In genomic region chr11:75194121-75194849, GRCm38 (mm10) we compare ENCODE assay signal across 7 mouse cellular contexts. TPM values are rescaled to one million over a fixed set of nuclear protein-coding genes. Genes with fewer than 3 reads are reported as not detected.
DNase-seq lines count a peak whose midpoint lies in the region; ATAC-seq and TF ChIP-seq lines count a peak whose summit lies in the region.

No protein-coding gene starts in this region.

- peaks cover 66% of the 10 kb centered on the region for H3K27me3 ChIP-seq in megakaryocyte, embryonic 14.5 days (replicated peaks)
- peaks cover 60% of the 10 kb centered on the region for H3K27me3 ChIP-seq in limb, embryonic 15.5 days
- H3K27me3 ChIP-seq in stomach, embryonic 14.5 days (ENCODE audit: control insufficient read depth, insufficient read depth, low read length) = peaks cover 29% of the 10 kb centered on the region

- H3K4me1 ChIP-seq in megakaryocyte, embryonic 14.5 days = peaks cover 95% of the 10 kb centered on the region
- H3K4me1 ChIP-seq in cortical plate, adult 2 months (ENCODE audit: control insufficient read depth, insufficient read depth, low read length) = peaks cover 4% of the 10 kb centered on the region; the same call in 1 of the 2 replicates
- H3K4me1 ChIP-seq in limb, embryonic 15.5 days = peaks cover 40% of the 10 kb centered on the region
- H3K4me1 ChIP-seq in stomach, embryonic 14.5 days (ENCODE audit: control insufficient read depth, insufficient read depth, low read length) = peaks cover 24% of the 10 kb centered on the region

- peak overlapping the region; percentile 72; the same call in 1 of the 2 replicates for H3K27ac ChIP-seq in cortical plate, adult 2 months (ENCODE audit: insufficient read depth, low read length)
- no peak overlapping the region for H3K27ac ChIP-seq in limb, embryonic 15.5 days
- no peak overlapping the region for H3K27ac ChIP-seq in stomach, embryonic 14.5 days (ENCODE audit: low read length)

- intact Hi-C loops in heart, postnatal 10 days (cut with DNase I) = loop anchor here (2.0 to 5.0 kb wide), 2 partner anchors 37 to 208 kb away; no protein-coding TSS in a partner anchor

- peak overlapping the region; percentile 46; the same call in 1 of the 2 replicates for H3K9ac ChIP-seq in limb, embryonic 15.5 days
- H3K9ac ChIP-seq in stomach, embryonic 14.5 days (replicated peaks; ENCODE audit: low read depth, low read length) = no peak overlapping the region; the same call in 1 of the 2 replicates

- DNase-seq in heart, postnatal 10 days = peak; percentile 57 to 63
- DNase-seq in right cerebral cortex, postnatal 36 days (ENCODE audit: low spot score in 2 of 2) = no peak

- WGBS in limb, embryonic 15.5 days = 1% methylated on average over 52 of the region's 52 CpGs
- under 1% methylated on average over 52 of the region's 52 CpGs for WGBS in stomach, embryonic 14.5 days

- TF ChIP-seq POLR2A in cortical plate, adult 2 months (IDR thresholded peaks at IDR 0.05; ENCODE audit: extremely low read depth, insufficient read depth, low read length) = no peak

- ATAC-seq in megakaryocyte, adult 5-6 weeks (ENCODE audit: poor library complexity, severe bottlenecking) = no peak
- no peak for ATAC-seq in limb, embryonic 15.5 days (ENCODE audit: insufficient number of reproducible peaks, low FRiP score, low TSS enrichment, low read depth)
- no peak for ATAC-seq in stomach, embryonic 14.5 days (ENCODE audit: insufficient number of reproducible peaks, insufficient read depth, low FRiP score, low read depth)

- H3K9me3 ChIP-seq in megakaryocyte, embryonic 14.5 days = no peaks in the 10 kb centered on the region
- no peaks in the 10 kb centered on the region for H3K9me3 ChIP-seq in limb, embryonic 15.5 days
- H3K9me3 ChIP-seq in stomach, embryonic 14.5 days (ENCODE audit: control insufficient read depth, low read depth, low read length) = no peaks in the 10 kb centered on the region

- peak overlapping the region; percentile 91 for H3K4me3 ChIP-seq in megakaryocyte, embryonic 14.5 days (replicated peaks)
- peak overlapping the region; percentile 74 for H3K4me3 ChIP-seq in cortical plate, adult 2 months (ENCODE audit: insufficient read depth, low read length)
- peak overlapping the region; percentile 57 for H3K4me3 ChIP-seq in limb, embryonic 15.5 days
- H3K4me3 ChIP-seq in stomach, embryonic 14.5 days (ENCODE audit: low read depth, low read length) = peak overlapping the region; percentile 48

- TF ChIP-seq CTCF in cortical plate, adult 2 months (IDR thresholded peaks at IDR 0.05; ENCODE audit: extremely low read depth, insufficient read depth, low read length) = no peak

- no peaks in the 10 kb centered on the region for H3K36me3 ChIP-seq in megakaryocyte, embryonic 14.5 days (replicated peaks; ENCODE audit: low read length)
- no peaks in the 10 kb centered on the region for H3K36me3 ChIP-seq in limb, embryonic 15.5 days
- H3K36me3 ChIP-seq in stomach, embryonic 14.5 days (ENCODE audit: control insufficient read depth, insufficient read depth, low read length) = no peaks in the 10 kb centered on the region

- H3K4me2 ChIP-seq in limb, embryonic 15.5 days = peak overlapping the region; percentile 96
- peak overlapping the region; percentile 87 for H3K4me2 ChIP-seq in stomach, embryonic 14.5 days (replicated peaks; ENCODE audit: low read depth, low read length)

RNA-seq across cellular contexts. Expression of gene Rtn4rl1, which starts 0.7 kb away (rescaled TPM):
- polyA plus RNA-seq in megakaryocyte, embryonic 14.5 days (2012; ENCODE audit: insufficient read depth, low replicate concordance) = 0.29 TPM in 1 of 2 replicates, not detected in the other
- total RNA-seq in megakaryocyte, adult 5-6 weeks (2015) = 1.2 and 1.3 TPM in 2 replicates
- 0.08 and 0.81 TPM in 2 replicates for total RNA-seq in megakaryocyte, adult 5-6 weeks (2017)
- polyA plus RNA-seq in cortical plate, adult 2 months (2012; rRNA removed) = 37.9 and 40.1 TPM in 2 replicates
- total RNA-seq in heart, postnatal 10 days (2021) = 10 to 100 TPM; 13.9 to 21.4 TPM
- polyA plus RNA-seq in limb, embryonic 15.5 days (2015; fragmentation: Nextera tagmentation; extraction: Ambion mirVana) = 4.9 and 5.8 TPM in 2 replicates
- 0.88 and 1.7 TPM in 2 replicates for polyA plus RNA-seq in stomach, embryonic 14.5 days (2014; fragmentation: Nextera tagmentation; extraction: Ambion mirVana)

RNA-seq across cellular contexts. Expression of gene Dph1, which starts 3.2 kb away (rescaled TPM):
- 19.5 and 24.9 TPM in 2 replicates for polyA plus RNA-seq in megakaryocyte, embryonic 14.5 days (2012; ENCODE audit: insufficient read depth, low replicate concordance)
- total RNA-seq in megakaryocyte, adult 5-6 weeks (2015) = 0.52 and 1.3 TPM in 2 replicates
- total RNA-seq in megakaryocyte, adult 5-6 weeks (2017) = 1.8 and 2.0 TPM in 2 replicates
- 29.1 and 30.9 TPM in 2 replicates for polyA plus RNA-seq in cortical plate, adult 2 months (2012; rRNA removed)
- total RNA-seq in heart, postnatal 10 days (2021) = 10 to 100 TPM; 13.9 to 15.6 TPM
- polyA plus RNA-seq in limb, embryonic 15.5 days (2015; fragmentation: Nextera tagmentation; extraction: Ambion mirVana) = 21.1 and 23.3 TPM in 2 replicates
- polyA plus RNA-seq in stomach, embryonic 14.5 days (2014; fragmentation: Nextera tagmentation; extraction: Ambion mirVana) = 20.1 and 20.5 TPM in 2 replicates

RNA-seq across cellular contexts. Expression of gene Ovca2, which starts 15.7 kb away (rescaled TPM):
- polyA plus RNA-seq in megakaryocyte, embryonic 14.5 days (2012; ENCODE audit: insufficient read depth, low replicate concordance) = 1.1 and 4.0 TPM in 2 replicates
- total RNA-seq in megakaryocyte, adult 5-6 weeks (2015) = 11.5 and 17.2 TPM in 2 replicates
- 7.8 and 11.0 TPM in 2 replicates for total RNA-seq in megakaryocyte, adult 5-6 weeks (2017)
- 19.5 and 21.4 TPM in 2 replicates for polyA plus RNA-seq in cortical plate, adult 2 months (2012; rRNA removed)
- 1 to 10 TPM; 7.8 to 9.5 TPM for total RNA-seq in heart, postnatal 10 days (2021)
- polyA plus RNA-seq in limb, embryonic 15.5 days (2015; fragmentation: Nextera tagmentation; extraction: Ambion mirVana) = 22.5 and 23.3 TPM in 2 replicates
- polyA plus RNA-seq in stomach, embryonic 14.5 days (2014; fragmentation: Nextera tagmentation; extraction: Ambion mirVana) = 26.7 and 29.1 TPM in 2 replicates

RNA-seq across cellular contexts. Expression of gene Hic1, which starts 25.0 kb away (rescaled TPM):
- 0.41 TPM in 1 of 2 replicates, not detected in the other for polyA plus RNA-seq in megakaryocyte, embryonic 14.5 days (2012; ENCODE audit: insufficient read depth, low replicate concordance)
- 0.14 TPM in 1 of 2 replicates, not detected in the other for total RNA-seq in megakaryocyte, adult 5-6 weeks (2015)
- total RNA-seq in megakaryocyte, adult 5-6 weeks (2017) = 0.04 and 0.07 TPM in 2 replicates
- polyA plus RNA-seq in cortical plate, adult 2 months (2012; rRNA removed) = 3.0 and 3.8 TPM in 2 replicates
- total RNA-seq in heart, postnatal 10 days (2021) = 10 to 100 TPM; 36.3 to 48.5 TPM
- polyA plus RNA-seq in limb, embryonic 15.5 days (2015; fragmentation: Nextera tagmentation; extraction: Ambion mirVana) = 17.2 and 21.2 TPM in 2 replicates
- 13.8 and 16.9 TPM in 2 replicates for polyA plus RNA-seq in stomach, embryonic 14.5 days (2014; fragmentation: Nextera tagmentation; extraction: Ambion mirVana)

Comparison
In these comparisons a context has a peak if more than half of its experiments do, and no peak if none do; other contexts are left out.
1. DNase-seq: peak in heart, postnatal 10 days (2 of 2); none in right cerebral cortex, postnatal 36 days (0 of 2).
2. Peak in every context shown above with its lines, with median percentiles within 50 percentile points of each other: H3K4me3 ChIP-seq.